Mouse (Mus musculus) stomach, embryonic 16.5 days (tissue): Measurements from ENCODE around the gene Hoxd13. TPM values are rescaled to one million over a fixed set of nuclear protein-coding genes. Genes with fewer than 3 reads are reported as not detected.
A peak's percentile ranks its signal among the peaks of the same experiment; 100 is the strongest.

Source experiments
- ATAC-seq: fragments of 200-750 bp; cut with Nextera tagmentation; 2 replicates; pipeline ENCODE4 v1.8.0; 2017; ENCODE audit warnings: moderate number of reproducible peaks, moderate TSS enrichment; ENCODE audit not compliant: insufficient read depth, low FRiP score
- H3K27ac ChIP-seq: fragments of 300-500 bp; sonication (generic); 2 replicates; pipeline ENCODE4 v1.5.1; 2014; ENCODE audit warnings: low read length
- H3K27me3 ChIP-seq: fragments of 300-500 bp; sonication (generic); 2 replicates; pipeline ENCODE4 v1.6.1; 2014; ENCODE audit warnings: low read length, control low read depth, mixed read lengths; ENCODE audit not compliant: control insufficient read depth, insufficient read depth
- H3K36me3 ChIP-seq: fragments of 300-500 bp; sonication (generic); 2 replicates; pipeline ENCODE4 v1.6.1; 2014; ENCODE audit warnings: low read length; ENCODE audit not compliant: control insufficient read depth, insufficient read depth
- H3K4me1 ChIP-seq: fragments of 300-500 bp; sonication (generic); 2 replicates; pipeline ENCODE4 v1.6.1; 2014; ENCODE audit warnings: low read length, control low read depth, mixed read lengths; ENCODE audit not compliant: control insufficient read depth, insufficient read depth
- H3K4me2 ChIP-seq: fragments of 300-500 bp; sonication (generic); 2 replicates; pipeline ENCODE4 v1.6.1; 2014; ENCODE audit warnings: low read depth, low read length, mixed read lengths
- H3K4me3 ChIP-seq: fragments of 300-500 bp; sonication (generic); replicated peaks from 2 replicates; pipeline ENCODE4 v1.5.1; 2014; ENCODE audit warnings: mild to moderate bottlenecking, low read length
- H3K9ac ChIP-seq: fragments of 300-500 bp; sonication (generic); 2 replicates; pipeline ENCODE4 v1.6.1; 2014; ENCODE audit warnings: low read length
- H3K9me3 ChIP-seq: fragments of 300-500 bp; sonication (generic); replicated peaks from 2 replicates; pipeline ENCODE4 v1.6.1; 2016; ENCODE audit warnings: low read length, control low read depth; ENCODE audit not compliant: control insufficient read depth
- WGBS: fragments of 180-500 bp; shearing (Covaris S2); extraction: QIAGEN DNeasy Blood & Tissue Kit; methylation state at CpG from one replicate; pipeline ENCODE4 v1.1.7; 2014; 5-methylcytosine and 5-hydroxymethylcytosine counted together
- polyA plus RNA-seq: library from polyadenylated mRNA; unstranded; fragments of >200 nt; fragmentation: Nextera tagmentation; extraction: Ambion mirVana; gene quantifications from 2 replicates; pipeline ENCODE4 v1.2.1, GENCODE M21; 2015

Hoxd13 gene
- polyA plus RNA-seq, 1 experiment from 2014 or later: not detected

- H3K27me3 ChIP-seq: peaks cover 75% of the 10 kb centered on the region
- no peak overlapping the region for H3K4me2 ChIP-seq
- peaks cover 12% of the 10 kb centered on the region for H3K4me1 ChIP-seq
- H3K9ac ChIP-seq: no peak overlapping the region
- H3K27ac ChIP-seq: no peak overlapping the region
- H3K36me3 ChIP-seq: no peaks in the 10 kb centered on the region
- H3K9me3 ChIP-seq: no peaks in the 10 kb centered on the region
- 5% methylated on average over 20 of the region's 20 CpGs for WGBS
- no peak overlapping the region for H3K4me3 ChIP-seq
- ATAC-seq: 0 out of 2 replicates have a peak, but pooled peaks have one; percentile 10
Measured at GRCm38 (mm10) chr2:74654743-74655419, 13.2 kb upstream of the Hoxd13 start.

GRCm38 (mm10) chr2:74655420-74655781 lies 12.7 kb upstream of the Hoxd13 start:
- peak; percentile 53; the same call in 1 of the 2 replicates for ATAC-seq
- Histone ChIP-seq H3K27me3 (peaks cover 74% of the 10 kb centered on the region), H3K4me2 (peak overlapping the region; percentile 46), H3K27ac (no peak overlapping the region), H3K36me3 (no peaks in the 10 kb centered on the region), H3K4me1 (peaks cover 12% of the 10 kb centered on the region), H3K4me3 (peak overlapping the region; percentile 35), H3K9me3 (no peaks in the 10 kb centered on the region), H3K9ac (no peak overlapping the region; the same call in 1 of the 2 replicates)
- WGBS: 3% methylated on average over 28 of the region's 47 CpGs

- Histone ChIP-seq H3K27ac (no peak overlapping the region), H3K9me3 (no peaks in the 10 kb centered on the region), H3K4me3 (peak overlapping the region; percentile 35), H3K27me3 (peaks cover 74% of the 10 kb centered on the region), H3K4me1 (peaks cover 12% of the 10 kb centered on the region), H3K4me2 (peak overlapping the region; percentile 46), H3K9ac (no peak overlapping the region; the same call in 1 of the 2 replicates), H3K36me3 (no peaks in the 10 kb centered on the region)
- ATAC-seq: 0 out of 2 replicates have a peak, but pooled peaks have one; percentile 21
- WGBS: 1% methylated on average over 68 of the region's 69 CpGs
Measured at GRCm38 (mm10) chr2:74655821-74656631, 12.1 kb upstream of the Hoxd13 start.

GRCm38 (mm10) chr2:74656632-74657021 lies 11.5 kb upstream of the Hoxd13 start:
- WGBS: 5% methylated on average over 4 of the region's 4 CpGs
- no peak overlapping the region for H3K4me2 ChIP-seq

GRCm38 (mm10) chr2:74657251-74658023 lies 10.7 kb upstream of the Hoxd13 start:
- H3K27me3 ChIP-seq: peaks cover 76% of the 10 kb centered on the region
- H3K9me3 ChIP-seq: no peaks in the 10 kb centered on the region
- ATAC-seq: no peak
- WGBS: 3% methylated on average over 62 of the region's 62 CpGs
- H3K36me3 ChIP-seq: no peaks in the 10 kb centered on the region
- peaks cover 16% of the 10 kb centered on the region for H3K4me1 ChIP-seq
- H3K4me3 ChIP-seq: peak overlapping the region; percentile 15; the same call in 1 of the 2 replicates
- 0 out of 2 replicates have a peak overlapping the region, but pooled peaks have one; percentile 5 for H3K4me2 ChIP-seq
- H3K27ac ChIP-seq: no peak overlapping the region
- H3K9ac ChIP-seq: no peak overlapping the region

More at GRCm38 (mm10) chr2:74656632-74657021, 11.5 kb upstream of the Hoxd13 start:
- Histone ChIP-seq H3K4me3 (no peak overlapping the region), H3K36me3 (no peaks in the 10 kb centered on the region), H3K9ac (no peak overlapping the region), H3K9me3 (no peaks in the 10 kb centered on the region), H3K27me3 (peaks cover 76% of the 10 kb centered on the region), H3K27ac (no peak overlapping the region), H3K4me1 (peaks cover 14% of the 10 kb centered on the region)
- no peak for ATAC-seq

GRCm38 (mm10) chr2:74658024-74658666 lies 10.0 kb upstream of the Hoxd13 start:
- peaks cover 16% of the 10 kb centered on the region for H3K4me1 ChIP-seq
- 2% methylated on average over 15 of the region's 15 CpGs for WGBS
- no peak for ATAC-seq
- H3K9me3 ChIP-seq: no peaks in the 10 kb centered on the region
- 0 out of 2 replicates have a peak overlapping the region, but pooled peaks have one; percentile 5 for H3K4me2 ChIP-seq
- H3K9ac ChIP-seq: no peak overlapping the region
- H3K4me3 ChIP-seq: peak overlapping the region; percentile 15; the same call in 1 of the 2 replicates
- H3K27me3 ChIP-seq: peaks cover 80% of the 10 kb centered on the region
- H3K36me3 ChIP-seq: no peaks in the 10 kb centered on the region
- H3K27ac ChIP-seq: no peak overlapping the region

GRCm38 (mm10) chr2:74658667-74659371 lies 9.3 kb upstream of the Hoxd13 start:
- Histone ChIP-seq H3K9ac (no peak overlapping the region), H3K27ac (no peak overlapping the region), H3K4me2 (no peak overlapping the region), H3K9me3 (no peaks in the 10 kb centered on the region), H3K27me3 (peaks cover 85% of the 10 kb centered on the region), H3K4me1 (peaks cover 16% of the 10 kb centered on the region), H3K4me3 (no peak overlapping the region), H3K36me3 (no peaks in the 10 kb centered on the region)
- ATAC-seq: no peak
- 2% methylated on average over 47 of the region's 47 CpGs for WGBS

GRCm38 (mm10) chr2:74659507-74660005 lies 8.6 kb upstream of the Hoxd13 start, which contains the start of gene Evx2:
TSS of gene Evx2 (minus strand) at chr2:74659557.
- no peaks in the 10 kb centered on the region for H3K36me3 ChIP-seq
- H3K4me1 ChIP-seq: peaks cover 16% of the 10 kb centered on the region
- no peak within 1 kb of the TSS for H3K9ac ChIP-seq
- 3% methylated on average over 28 of the region's 28 CpGs for WGBS
- H3K27ac ChIP-seq: no peak within 1 kb of the TSS
- no peak within 1 kb of the TSS for H3K4me2 ChIP-seq
- H3K4me3 ChIP-seq: no peak within 1 kb of the TSS
- no peaks in the 10 kb centered on the region for H3K9me3 ChIP-seq
- H3K27me3 ChIP-seq: peaks cover 85% of the 10 kb centered on the region
- no peak for ATAC-seq
